Mouse (Mus musculus): ENCODE results near the gene Cars2. TPM values are rescaled to one million over a fixed set of nuclear protein-coding genes. Genes with fewer than 3 reads are reported as not detected.

The Cars2 gene
- polyA plus RNA-seq, 1 experiment from 2014 or later, result 23.8 TPM

DNA sequence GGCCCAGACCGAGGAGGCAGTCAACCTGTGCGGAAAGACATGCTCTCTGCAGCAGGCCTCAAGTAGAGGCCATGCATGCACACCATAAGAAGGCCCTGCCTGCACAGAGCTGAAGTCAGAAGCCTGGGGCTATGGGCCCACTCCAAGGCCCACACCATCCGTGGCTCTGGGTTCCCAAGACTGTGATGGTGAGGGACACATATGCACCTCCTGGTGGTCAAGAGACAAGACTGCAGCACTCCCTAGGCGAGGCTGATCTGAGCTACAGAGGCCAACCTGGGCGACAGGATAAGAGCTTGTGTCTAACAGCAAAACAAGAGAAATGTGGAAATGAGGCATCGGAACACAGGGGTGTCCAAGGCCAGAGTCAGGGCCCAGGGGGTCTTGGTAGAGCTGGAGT lies 3.5 kb downstream of the Cars2 start:
- peaks cover 15% of the 10 kb centered on the region; the same call in 1 of the 2 replicates for H3K36me3 ChIP-seq (ENCODE audit: control insufficient read depth, insufficient read depth, low read length)
- no peaks in the 10 kb centered on the region for H3K9me3 ChIP-seq (ENCODE audit: control insufficient read depth, low read length)
- no peak overlapping the region for H3K27ac ChIP-seq (ENCODE audit: low read depth, low read length)
- no peak overlapping the region for H3K4me2 ChIP-seq (replicated peaks; ENCODE audit: low read depth, low read length)
- no peaks in the 10 kb centered on the region for H3K27me3 ChIP-seq (ENCODE audit: control insufficient read depth, insufficient read depth, low read length)
- H3K9ac ChIP-seq (ENCODE audit: low read depth, low read length), result no peak overlapping the region
- no peaks in the 10 kb centered on the region for H3K4me1 ChIP-seq (ENCODE audit: control insufficient read depth, insufficient read depth, low read length)
- ATAC-seq (ENCODE audit: low FRiP score, low TSS enrichment), result no peak
- 71% methylated on average over 6 of the region's 6 CpGs for WGBS
- H3K4me3 ChIP-seq (ENCODE audit: low read length), result no peak overlapping the region

DNA sequence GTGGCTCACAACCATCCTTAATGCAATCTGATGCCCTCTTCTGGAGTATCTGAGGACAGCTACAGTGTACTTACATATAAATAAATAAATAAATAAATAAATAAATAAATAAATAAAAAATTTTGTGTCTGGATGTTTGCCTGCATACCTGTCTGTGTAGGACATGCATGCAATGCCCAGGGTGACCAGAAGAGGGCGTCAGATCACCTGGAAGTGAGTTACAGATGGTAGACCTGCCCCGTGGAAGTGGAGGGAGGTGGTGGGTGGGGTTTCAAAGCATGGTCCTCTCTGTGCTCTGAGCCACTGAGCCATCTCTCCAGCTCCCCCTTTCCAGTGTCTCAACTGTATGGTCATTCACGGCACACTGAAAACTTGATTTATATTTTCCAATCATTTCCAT lies 6.2 kb downstream of the Cars2 start:
- WGBS, result 44% methylated on average over 3 of the region's 3 CpGs
- Histone ChIP-seq H3K9ac (ENCODE audit: low read depth, low read length) (no peak overlapping the region), H3K27ac (ENCODE audit: low read depth, low read length) (no peak overlapping the region), H3K4me1 (ENCODE audit: control insufficient read depth, insufficient read depth, low read length) (no peaks in the 10 kb centered on the region), H3K36me3 (ENCODE audit: control insufficient read depth, insufficient read depth, low read length) (peaks cover 29% of the 10 kb centered on the region), H3K27me3 (ENCODE audit: control insufficient read depth, insufficient read depth, low read length) (no peaks in the 10 kb centered on the region), H3K4me2 (replicated peaks; ENCODE audit: low read depth, low read length) (no peak overlapping the region), H3K9me3 (ENCODE audit: control insufficient read depth, low read length) (no peaks in the 10 kb centered on the region), H3K4me3 (ENCODE audit: low read length) (no peak overlapping the region)
- ATAC-seq (ENCODE audit: low FRiP score, low TSS enrichment), result no peak

DNA sequence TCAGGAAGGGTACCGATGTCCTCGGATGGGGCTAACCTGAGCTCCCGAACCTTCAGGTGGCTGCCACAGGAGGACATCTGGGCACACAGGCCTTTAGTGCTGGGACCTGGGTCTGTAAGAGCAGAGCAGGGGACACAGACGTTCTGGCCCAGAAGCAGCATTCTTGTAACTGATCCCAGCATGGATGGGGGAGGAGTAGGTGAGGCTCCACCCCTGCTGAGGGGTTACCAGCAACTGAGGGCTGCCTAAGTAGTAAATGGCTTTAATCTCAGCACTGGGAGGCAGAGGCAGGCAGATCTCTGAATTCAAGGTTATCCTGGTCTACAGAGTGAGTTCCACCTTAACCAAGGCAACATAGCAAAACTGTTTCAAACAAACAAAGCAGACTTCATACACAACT lies 7.7 kb downstream of the Cars2 start:
- Histone ChIP-seq H3K27me3 (ENCODE audit: control insufficient read depth, insufficient read depth, low read length) (no peaks in the 10 kb centered on the region), H3K4me1 (ENCODE audit: control insufficient read depth, insufficient read depth, low read length) (no peaks in the 10 kb centered on the region), H3K4me3 (ENCODE audit: low read length) (no peak overlapping the region), H3K36me3 (ENCODE audit: control insufficient read depth, insufficient read depth, low read length) (peaks cover 33% of the 10 kb centered on the region), H3K9me3 (ENCODE audit: control insufficient read depth, low read length) (no peaks in the 10 kb centered on the region), H3K27ac (ENCODE audit: low read depth, low read length) (no peak overlapping the region), H3K9ac (ENCODE audit: low read depth, low read length) (no peak overlapping the region), H3K4me2 (replicated peaks; ENCODE audit: low read depth, low read length) (no peak overlapping the region)
- no peak for ATAC-seq (ENCODE audit: low FRiP score, low TSS enrichment)
- 86% methylated on average over 4 of the region's 4 CpGs for WGBS

DNA sequence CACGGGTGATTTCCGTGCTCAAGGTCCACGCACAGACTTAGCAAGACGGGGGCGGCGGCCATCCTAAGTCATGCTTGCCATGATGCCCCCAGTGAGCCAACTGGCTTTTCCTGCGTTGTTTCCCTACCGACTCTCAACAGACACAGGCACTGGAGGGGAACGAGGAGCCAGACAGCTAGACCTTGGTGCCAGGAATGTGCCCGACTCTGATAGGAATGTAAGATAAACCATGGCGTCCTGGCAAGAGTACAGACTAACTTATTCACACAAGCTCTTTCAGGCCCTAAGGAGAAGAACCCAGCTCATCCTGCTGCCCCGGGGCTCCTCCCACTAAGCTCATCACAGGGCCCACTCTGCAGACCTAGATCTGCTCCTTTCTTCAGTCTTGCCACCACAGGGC lies 8.6 kb downstream of the Cars2 start:
- Histone ChIP-seq H3K4me1 (ENCODE audit: control insufficient read depth, insufficient read depth, low read length) (no peaks in the 10 kb centered on the region), H3K4me2 (replicated peaks; ENCODE audit: low read depth, low read length) (no peak overlapping the region), H3K4me3 (ENCODE audit: low read length) (no peak overlapping the region), H3K36me3 (ENCODE audit: control insufficient read depth, insufficient read depth, low read length) (peaks cover 32% of the 10 kb centered on the region), H3K27me3 (ENCODE audit: control insufficient read depth, insufficient read depth, low read length) (no peaks in the 10 kb centered on the region), H3K9ac (ENCODE audit: low read depth, low read length) (no peak overlapping the region), H3K9me3 (ENCODE audit: control insufficient read depth, low read length) (no peaks in the 10 kb centered on the region), H3K27ac (ENCODE audit: low read depth, low read length) (no peak overlapping the region)
- ATAC-seq (ENCODE audit: low FRiP score, low TSS enrichment), result no peak
- WGBS, result 89% methylated on average over 12 of the region's 12 CpGs

DNA sequence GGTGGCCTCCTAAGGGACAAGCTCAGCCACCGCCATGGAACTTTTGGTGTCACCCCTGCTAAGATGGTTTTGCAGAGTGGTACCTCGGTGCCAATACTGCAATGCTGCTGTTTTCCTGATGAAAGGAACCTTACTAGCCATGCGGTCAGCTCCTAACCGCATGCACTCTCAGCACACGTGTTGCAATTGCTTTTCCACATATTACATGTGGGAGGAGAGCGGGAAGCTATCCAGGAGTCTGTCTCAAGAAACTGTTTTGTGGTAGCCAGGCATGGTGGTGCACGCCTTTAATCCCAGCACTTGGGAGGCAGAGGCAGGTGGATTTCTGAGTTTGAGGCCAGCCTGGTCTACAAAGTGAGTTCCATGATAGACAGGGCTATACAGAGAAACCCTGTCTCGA lies 10.4 kb downstream of the Cars2 start:
- Histone ChIP-seq H3K4me1 (ENCODE audit: control insufficient read depth, insufficient read depth, low read length) (no peaks in the 10 kb centered on the region), H3K27me3 (ENCODE audit: control insufficient read depth, insufficient read depth, low read length) (no peaks in the 10 kb centered on the region), H3K4me3 (ENCODE audit: low read length) (no peak overlapping the region), H3K9ac (ENCODE audit: low read depth, low read length) (no peak overlapping the region), H3K4me2 (replicated peaks; ENCODE audit: low read depth, low read length) (no peak overlapping the region), H3K27ac (ENCODE audit: low read depth, low read length) (no peak overlapping the region), H3K9me3 (ENCODE audit: control insufficient read depth, low read length) (no peaks in the 10 kb centered on the region), H3K36me3 (ENCODE audit: control insufficient read depth, insufficient read depth, low read length) (peaks cover 37% of the 10 kb centered on the region)
- no peak for ATAC-seq (ENCODE audit: low FRiP score, low TSS enrichment)
- WGBS, result 97% methylated on average over 8 of the region's 8 CpGs

DNA sequence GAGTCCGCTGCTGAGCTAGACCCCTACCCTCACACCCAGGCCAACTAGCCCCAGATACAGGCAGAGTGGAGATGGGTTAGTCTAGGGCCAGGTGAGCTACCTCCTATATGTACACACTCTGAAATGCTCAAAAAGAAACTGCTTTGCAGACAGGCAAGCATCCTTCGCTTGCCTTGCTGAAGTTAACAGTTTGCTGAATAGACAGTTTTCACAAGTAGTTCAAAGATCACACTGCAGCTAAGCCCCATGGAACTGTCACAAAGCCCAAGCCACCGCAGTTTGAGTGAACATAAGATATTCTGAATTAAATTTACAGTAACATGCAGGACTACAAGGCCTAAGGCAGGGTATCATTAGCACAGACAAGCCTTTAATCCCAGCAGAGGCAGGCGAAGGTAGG lies 11.5 kb downstream of the Cars2 start:
- no peaks in the 10 kb centered on the region for H3K4me1 ChIP-seq (ENCODE audit: control insufficient read depth, insufficient read depth, low read length)
- H3K9ac ChIP-seq (ENCODE audit: low read depth, low read length), result no peak overlapping the region
- H3K9me3 ChIP-seq (ENCODE audit: control insufficient read depth, low read length), result no peaks in the 10 kb centered on the region
- 94% methylated on average over 4 of the region's 4 CpGs for WGBS
- peaks cover 38% of the 10 kb centered on the region for H3K36me3 ChIP-seq (ENCODE audit: control insufficient read depth, insufficient read depth, low read length)
- H3K27ac ChIP-seq (ENCODE audit: low read depth, low read length), result no peak overlapping the region
- no peak overlapping the region for H3K4me3 ChIP-seq (ENCODE audit: low read length)
- H3K4me2 ChIP-seq (replicated peaks; ENCODE audit: low read depth, low read length), result no peak overlapping the region
- no peaks in the 10 kb centered on the region for H3K27me3 ChIP-seq (ENCODE audit: control insufficient read depth, insufficient read depth, low read length)
- ATAC-seq (ENCODE audit: low FRiP score, low TSS enrichment), result no peak

DNA sequence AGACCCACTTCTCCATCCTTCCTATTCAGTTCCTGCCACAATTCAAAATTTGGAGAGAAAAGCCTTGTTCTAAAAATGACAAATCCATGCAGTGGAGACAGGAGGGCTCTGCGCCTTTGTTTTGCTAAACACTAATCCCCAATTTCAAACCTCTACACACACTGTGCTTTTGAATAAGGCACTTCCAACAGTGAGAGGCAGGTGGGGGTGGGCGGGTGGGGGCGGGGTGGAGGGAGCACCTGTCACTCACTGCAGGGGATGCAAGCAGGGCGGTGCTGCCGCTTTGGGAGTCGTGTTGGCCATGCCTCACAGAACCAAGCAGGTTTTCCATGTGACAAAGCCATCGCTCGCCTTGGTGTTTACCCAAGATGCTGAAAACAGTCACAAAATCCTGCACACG lies 16.1 kb downstream of the Cars2 start:
- Histone ChIP-seq H3K4me3 (ENCODE audit: low read length) (no peak overlapping the region), H3K9ac (ENCODE audit: low read depth, low read length) (no peak overlapping the region), H3K4me1 (ENCODE audit: control insufficient read depth, insufficient read depth, low read length) (no peaks in the 10 kb centered on the region), H3K27me3 (ENCODE audit: control insufficient read depth, insufficient read depth, low read length) (no peaks in the 10 kb centered on the region), H3K4me2 (replicated peaks; ENCODE audit: low read depth, low read length) (no peak overlapping the region), H3K36me3 (ENCODE audit: control insufficient read depth, insufficient read depth, low read length) (peaks cover 38% of the 10 kb centered on the region; the same call in 1 of the 2 replicates), H3K9me3 (ENCODE audit: control insufficient read depth, low read length) (no peaks in the 10 kb centered on the region), H3K27ac (ENCODE audit: low read depth, low read length) (no peak overlapping the region)
- no peak for ATAC-seq (ENCODE audit: low FRiP score, low TSS enrichment)
- WGBS, result 50% methylated on average over 9 of the region's 9 CpGs

DNA sequence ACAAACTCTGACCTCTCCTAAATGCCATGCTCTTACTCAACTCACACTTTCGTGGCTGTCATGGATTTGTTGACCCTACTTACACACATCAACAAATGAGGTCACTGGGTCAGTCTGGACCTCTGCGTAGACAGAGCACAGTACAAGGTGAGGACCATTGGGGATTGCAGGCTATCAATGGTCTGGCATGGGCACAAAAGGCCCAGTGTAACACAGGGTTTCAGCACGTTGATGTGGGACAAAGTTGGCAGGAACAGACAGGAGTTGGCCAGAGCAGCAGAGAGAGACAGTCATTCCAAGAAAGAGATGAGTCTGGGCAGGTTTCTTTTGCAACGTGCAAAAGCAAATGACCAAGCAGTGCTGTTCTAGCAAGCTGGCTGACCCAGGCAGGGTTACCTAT lies 19.7 kb downstream of the Cars2 start:
- Histone ChIP-seq H3K4me1 (ENCODE audit: control insufficient read depth, insufficient read depth, low read length) (no peaks in the 10 kb centered on the region), H3K4me2 (replicated peaks; ENCODE audit: low read depth, low read length) (no peak overlapping the region), H3K27me3 (ENCODE audit: control insufficient read depth, insufficient read depth, low read length) (no peaks in the 10 kb centered on the region), H3K4me3 (ENCODE audit: low read length) (no peak overlapping the region), H3K9ac (ENCODE audit: low read depth, low read length) (no peak overlapping the region), H3K36me3 (ENCODE audit: control insufficient read depth, insufficient read depth, low read length) (peaks cover 35% of the 10 kb centered on the region; the same call in 1 of the 2 replicates), H3K27ac (ENCODE audit: low read depth, low read length) (no peak overlapping the region), H3K9me3 (ENCODE audit: control insufficient read depth, low read length) (no peaks in the 10 kb centered on the region)
- 72% methylated on average over 4 of the region's 4 CpGs for WGBS
- ATAC-seq (ENCODE audit: low FRiP score, low TSS enrichment), result no peak

DNA sequence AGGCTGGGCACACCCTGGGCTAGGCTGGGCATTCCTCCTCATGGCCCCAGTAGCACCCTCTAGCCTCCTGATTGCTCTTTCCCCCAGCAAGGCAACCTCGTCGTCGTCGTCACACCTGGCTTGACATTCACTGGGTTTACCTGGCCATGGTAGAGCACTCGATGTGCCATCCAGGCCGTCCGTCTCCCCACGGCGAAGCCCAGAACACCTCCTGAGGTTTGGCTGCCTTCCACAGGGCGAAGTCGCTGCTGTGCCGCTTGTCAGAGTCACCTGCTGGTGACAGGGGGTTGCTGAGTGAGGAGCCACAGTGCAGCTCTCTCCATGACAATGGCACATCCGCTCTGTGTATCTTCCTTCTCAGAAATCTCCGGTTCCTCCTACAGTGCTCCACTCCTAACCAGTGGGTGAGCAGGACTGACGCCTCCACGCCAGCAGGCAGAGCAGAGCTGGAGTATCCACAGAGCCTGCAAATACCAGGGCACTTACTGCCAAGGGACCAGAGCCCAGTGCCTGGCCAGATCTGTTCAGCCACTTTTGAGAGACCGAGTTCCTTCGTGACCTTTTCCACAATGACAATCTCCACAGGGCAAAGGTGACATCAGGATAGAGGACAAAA lies 20.3 kb downstream of the Cars2 start:
- no peak overlapping the region for H3K9ac ChIP-seq (ENCODE audit: low read depth, low read length)

More for the DNA sequence above, 20.3 kb downstream of the Cars2 start:
- H3K4me1 ChIP-seq (ENCODE audit: control insufficient read depth, insufficient read depth, low read length), result no peaks in the 10 kb centered on the region
- no peak overlapping the region for H3K27ac ChIP-seq (ENCODE audit: low read depth, low read length)
- no peak overlapping the region for H3K4me2 ChIP-seq (replicated peaks; ENCODE audit: low read depth, low read length)
- peaks cover 34% of the 10 kb centered on the region; the same call in 1 of the 2 replicates for H3K36me3 ChIP-seq (ENCODE audit: control insufficient read depth, insufficient read depth, low read length)
- no peak overlapping the region for H3K4me3 ChIP-seq (ENCODE audit: low read length)
- H3K27me3 ChIP-seq (ENCODE audit: control insufficient read depth, insufficient read depth, low read length), result no peaks in the 10 kb centered on the region
- ATAC-seq (ENCODE audit: low FRiP score, low TSS enrichment), result no peak
- H3K9me3 ChIP-seq (ENCODE audit: control insufficient read depth, low read length), result no peaks in the 10 kb centered on the region
- 84% methylated on average over 18 of the region's 18 CpGs for WGBS

Data from kidney, embryonic 14.5 days (tissue).